Mouse (Mus musculus) frontal cortex, adult (tissue): ENCODE results near the gene Klhl42.

Experiments
- ATAC-seq: cut with Nextera tagmentation; 2 replicates; pipeline ENCODE4 v1.9.2; 2017; ENCODE audit warnings: mild to moderate bottlenecking, moderate library complexity, mixed read lengths; ENCODE audit not compliant: low TSS enrichment

Gene Klhl42

GRCm38 (mm10) chr6:147091136-147092120 lies at the start of gene Klhl42:
Gene Klhl42, plus strand, starts transcription at chr6:147091379.
- peak; percentile 90 for ATAC-seq

GRCm38 (mm10) chr6:147042291-147043290 lies 48.6 kb upstream of the Klhl42 start, which contains the start of gene Mrps35:
Gene Mrps35, plus strand, starts transcription at chr6:147042764.
- ATAC-seq: peak; percentile 98

GRCm38 (mm10) chr6:147043633-147044032 lies 47.5 kb upstream of the Klhl42 start:
- no peak for ATAC-seq

- peak; percentile 81 for ATAC-seq
Observed at GRCm38 (mm10) chr6:147049239-147049805, 41.9 kb upstream of the Klhl42 start.

GRCm38 (mm10) chr6:147051666-147052065 lies 39.5 kb upstream of the Klhl42 start:
- ATAC-seq: no peak

- no peak for ATAC-seq
Observed at GRCm38 (mm10) chr6:147052440-147052839, 38.7 kb upstream of the Klhl42 start.

GRCm38 (mm10) chr6:147053785-147054646 lies 37.2 kb upstream of the Klhl42 start:
- ATAC-seq: peak; percentile 62

GRCm38 (mm10) chr6:147055374-147055977 lies 35.7 kb upstream of the Klhl42 start:
- ATAC-seq: no peak

GRCm38 (mm10) chr6:147059326-147059725 lies 31.9 kb upstream of the Klhl42 start:
- 0 out of 2 replicates have a peak, but pooled peaks have one; percentile 48 for ATAC-seq

GRCm38 (mm10) chr6:147061630-147062029 lies 29.5 kb upstream of the Klhl42 start:
- no peak for ATAC-seq

GRCm38 (mm10) chr6:147062034-147062433 lies 29.1 kb upstream of the Klhl42 start:
- ATAC-seq: no peak

GRCm38 (mm10) chr6:147062694-147063093 lies 28.5 kb upstream of the Klhl42 start:
- ATAC-seq: no peak

- ATAC-seq: no peak
Observed at GRCm38 (mm10) chr6:147064226-147064943, 26.8 kb upstream of the Klhl42 start.

- ATAC-seq: no peak
Observed at GRCm38 (mm10) chr6:147064944-147065261, 26.3 kb upstream of the Klhl42 start.

- peak; percentile 84 for ATAC-seq
Observed at GRCm38 (mm10) chr6:147075808-147076387, 15.3 kb upstream of the Klhl42 start.

- no peak for ATAC-seq
Observed at GRCm38 (mm10) chr6:147076878-147077277, 14.3 kb upstream of the Klhl42 start.

- no peak for ATAC-seq
Observed at GRCm38 (mm10) chr6:147079919-147080318, 11.3 kb upstream of the Klhl42 start.

- ATAC-seq: no peak
Observed at GRCm38 (mm10) chr6:147085398-147086040, 5.7 kb upstream of the Klhl42 start.
